Mouse (Mus musculus) thymus, postnatal 0 days (tissue): ENCODE data around the gene D630036H23Rik. TPM values are rescaled to one million over a fixed set of nuclear protein-coding genes. Genes with fewer than 3 reads are reported as not detected.
A peak's percentile ranks its signal among the peaks of the same experiment; 100 is the strongest.
"Not testable (repeated sequence)": the region's sequence is repeated elsewhere in the genome, so short reads cannot be mapped to it uniquely, and the experiment has no call there.

Experiments used
- DNase-seq: peaks from one replicate; pipeline ENCODE4 v3.0.0-alpha.2; 2015; ENCODE audit warnings: low spot score
- polyA plus RNA-seq: library from polyadenylated mRNA; unstranded; fragments of >200 nt; fragmentation: Nextera tagmentation; extraction: Ambion mirVana; gene quantifications from 2 replicates; pipeline ENCODE4 v1.2.1, GENCODE M21; 2015

Gene D630036H23Rik
- polyA plus RNA-seq, result 1.3 and 1.6 TPM in 2 replicates

GRCm38 (mm10) chr12:36381441-36382340 lies at the start of gene D630036H23Rik, which contains the start of gene Ispd:
D630036H23Rik (minus strand) TSS chr12:36382181.
Ispd (plus strand) TSS chr12:36381450.
- DNase-seq, result peak; percentile 63

GRCm38 (mm10) chr12:36426163-36427045 lies 44.4 kb upstream of the D630036H23Rik start:
- no peak for DNase-seq

- DNase-seq, result no peak
Measured at GRCm38 (mm10) chr12:36425258-36425657, 43.3 kb upstream of the D630036H23Rik start.

GRCm38 (mm10) chr12:36423677-36424076 lies 41.7 kb upstream of the D630036H23Rik start:
- DNase-seq, result no peak

- no peak for DNase-seq
Measured at GRCm38 (mm10) chr12:36395115-36395514, 13.1 kb upstream of the D630036H23Rik start.

- no peak for DNase-seq
Measured at GRCm38 (mm10) chr12:36386991-36387390, 5.0 kb upstream of the D630036H23Rik start.

GRCm38 (mm10) chr12:36385386-36385785 lies 3.4 kb upstream of the D630036H23Rik start:
- DNase-seq, result no peak

GRCm38 (mm10) chr12:36380806-36381205 lies 1.2 kb downstream of the D630036H23Rik start:
- no peak for DNase-seq

- DNase-seq, result no peak
Measured at GRCm38 (mm10) chr12:36380254-36380653, 1.7 kb downstream of the D630036H23Rik start.

GRCm38 (mm10) chr12:36376391-36376790 lies 5.6 kb downstream of the D630036H23Rik start:
- DNase-seq, result not testable (repeated sequence)

- no peak for DNase-seq
Measured at GRCm38 (mm10) chr12:36373237-36373998, 8.6 kb downstream of the D630036H23Rik start.

- no peak for DNase-seq
Measured at GRCm38 (mm10) chr12:36364013-36364412, 18.0 kb downstream of the D630036H23Rik start.

- no peak for DNase-seq
Measured at GRCm38 (mm10) chr12:36360693-36361092, 21.3 kb downstream of the D630036H23Rik start.

- no peak for DNase-seq
Measured at GRCm38 (mm10) chr12:36360064-36360463, 21.9 kb downstream of the D630036H23Rik start.

GRCm38 (mm10) chr12:36344131-36344530 lies 37.9 kb downstream of the D630036H23Rik start:
- DNase-seq, result no peak

GRCm38 (mm10) chr12:36333837-36334281 lies 48.1 kb downstream of the D630036H23Rik start:
- DNase-seq, result no peak

- DNase-seq, result no peak
Measured at GRCm38 (mm10) chr12:36332676-36333075, 49.3 kb downstream of the D630036H23Rik start.
